Mouse (Mus musculus): ENCODE data around the gene Sh3bgrl. TPM values are rescaled to one million over a fixed set of nuclear protein-coding genes. Genes with fewer than 3 reads are reported as not detected.

The Sh3bgrl gene
- polyA plus RNA-seq, 1 experiment from 2014 or later: 94.6 TPM

DNA sequence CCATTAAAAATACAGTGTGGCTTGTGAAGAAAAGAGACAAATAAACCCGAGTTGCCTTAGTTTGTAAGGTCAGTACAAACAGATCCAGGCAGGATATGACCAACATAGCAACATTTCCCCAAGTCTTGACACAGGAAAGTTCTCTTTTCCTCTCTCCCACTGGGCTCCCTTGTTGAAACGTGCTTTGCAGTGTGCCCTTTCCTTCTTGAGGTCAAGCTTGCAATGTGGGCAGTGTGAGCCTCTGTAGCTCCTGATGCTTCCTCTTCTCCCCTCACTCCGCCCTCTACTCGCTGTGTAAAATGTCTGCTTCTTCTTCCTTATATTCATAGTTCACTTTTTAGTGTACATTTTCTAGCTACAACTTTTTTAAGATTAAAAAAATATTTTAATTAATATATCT lies 96.3 kb downstream of the Sh3bgrl start:
- Histone ChIP-seq H3K9ac (ENCODE audit: low read length) (no peak overlapping the region), H3K4me1 (ENCODE audit: control insufficient read depth in 2 of 2, insufficient read depth in 2 of 2, low read length in 2 of 2) (no peaks in the 10 kb centered on the region), H3K27ac (replicated peaks in 1 of 2; ENCODE audit: control insufficient read depth in 1 of 2, insufficient read depth in 1 of 2, low read depth in 2 of 2, low read length in 2 of 2) (peak overlapping the region; percentile 33 to 73; a peak in 2 of 4 replicates), H3K27me3 (ENCODE audit: control insufficient read depth, insufficient read depth, low read length) (no peaks in the 10 kb centered on the region), H3K9me3 (ENCODE audit: control insufficient read depth, low read length) (no peaks in the 10 kb centered on the region), H3K4me3 (ENCODE audit: control insufficient read depth in 1 of 2, insufficient read depth in 1 of 2, low read depth in 1 of 2, low read length in 2 of 2) (no peak overlapping the region), H3K4me2 (ENCODE audit: low read length) (no peak overlapping the region), H3K36me3 (ENCODE audit: control insufficient read depth, insufficient read depth, low read length) (no peaks in the 10 kb centered on the region)
- 57% methylated on average over 4 of the region's 4 CpGs for WGBS
- peak; percentile 59 for ATAC-seq (ENCODE audit: insufficient number of reproducible peaks, insufficient read depth, low FRiP score, low read depth)

- Histone ChIP-seq H3K27me3 (ENCODE audit: control insufficient read depth, insufficient read depth, low read length) (no peaks in the 10 kb centered on the region), H3K4me1 (ENCODE audit: control insufficient read depth in 2 of 2, insufficient read depth in 2 of 2, low read length in 2 of 2) (no peaks in the 10 kb centered on the region), H3K9ac (ENCODE audit: low read length) (no peak within 1 kb of the TSS), H3K9me3 (ENCODE audit: control insufficient read depth, low read length) (no peaks in the 10 kb centered on the region), H3K36me3 (ENCODE audit: control insufficient read depth, insufficient read depth, low read length) (no peaks in the 10 kb centered on the region), H3K27ac (replicated peaks in 1 of 2; ENCODE audit: control insufficient read depth in 1 of 2, insufficient read depth in 1 of 2, low read depth in 2 of 2, low read length in 2 of 2) (no peak within 1 kb of the TSS), H3K4me3 (ENCODE audit: control insufficient read depth in 1 of 2, insufficient read depth in 1 of 2, low read depth in 1 of 2, low read length in 2 of 2) (no peak within 1 kb of the TSS), H3K4me2 (ENCODE audit: low read length) (no peak within 1 kb of the TSS)
- 58% methylated on average over 4 of the region's 4 CpGs for WGBS
- no peak for ATAC-seq (ENCODE audit: insufficient number of reproducible peaks, insufficient read depth, low FRiP score, low read depth)
These were observed 101.3 kb downstream of the Sh3bgrl start, which contains the start of gene Gm6377 for GRCm38 (mm10) chrX:109196468-109196867. Gene Gm6377 (plus strand): TSS chrX:109196756.

- no peaks in the 10 kb centered on the region for H3K4me1 ChIP-seq (ENCODE audit: control insufficient read depth in 2 of 2, insufficient read depth in 2 of 2, low read length in 2 of 2)
- no peak overlapping the region for H3K4me3 ChIP-seq (ENCODE audit: control insufficient read depth in 1 of 2, insufficient read depth in 1 of 2, low read depth in 1 of 2, low read length in 2 of 2)
- H3K9ac ChIP-seq (ENCODE audit: low read length): no peak overlapping the region
- no peaks in the 10 kb centered on the region for H3K27me3 ChIP-seq (ENCODE audit: control insufficient read depth, insufficient read depth, low read length)
- no peak overlapping the region for H3K4me2 ChIP-seq (ENCODE audit: low read length)
- H3K36me3 ChIP-seq (ENCODE audit: control insufficient read depth, insufficient read depth, low read length): no peaks in the 10 kb centered on the region
- H3K27ac ChIP-seq (replicated peaks in 1 of 2; ENCODE audit: control insufficient read depth in 1 of 2, insufficient read depth in 1 of 2, low read depth in 2 of 2, low read length in 2 of 2): no peak overlapping the region
- no peaks in the 10 kb centered on the region for H3K9me3 ChIP-seq (ENCODE audit: control insufficient read depth, low read length)
- no peak for ATAC-seq (ENCODE audit: insufficient number of reproducible peaks, insufficient read depth, low FRiP score, low read depth)
These were observed 112.7 kb downstream of the Sh3bgrl start for GRCm38 (mm10) chrX:109207843-109208242.

GRCm38 (mm10) chrX:109228720-109229119 lies 133.6 kb downstream of the Sh3bgrl start:
- no peaks in the 10 kb centered on the region for H3K4me1 ChIP-seq (ENCODE audit: control insufficient read depth in 2 of 2, insufficient read depth in 2 of 2, low read length in 2 of 2)
- H3K36me3 ChIP-seq (ENCODE audit: control insufficient read depth, insufficient read depth, low read length): no peaks in the 10 kb centered on the region
- no peaks in the 10 kb centered on the region for H3K9me3 ChIP-seq (ENCODE audit: control insufficient read depth, low read length)
- H3K4me3 ChIP-seq (ENCODE audit: control insufficient read depth in 1 of 2, insufficient read depth in 1 of 2, low read depth in 1 of 2, low read length in 2 of 2): no peak overlapping the region
- H3K27ac ChIP-seq (replicated peaks in 1 of 2; ENCODE audit: control insufficient read depth in 1 of 2, insufficient read depth in 1 of 2, low read depth in 2 of 2, low read length in 2 of 2): no peak overlapping the region
- 76% methylated on average over 1 of the region's 1 CpGs for WGBS
- no peak overlapping the region for H3K9ac ChIP-seq (ENCODE audit: low read length)
- H3K27me3 ChIP-seq (ENCODE audit: control insufficient read depth, insufficient read depth, low read length): no peaks in the 10 kb centered on the region
- no peak overlapping the region for H3K4me2 ChIP-seq (ENCODE audit: low read length)
- no peak for ATAC-seq (ENCODE audit: insufficient number of reproducible peaks, insufficient read depth, low FRiP score, low read depth)

DNA sequence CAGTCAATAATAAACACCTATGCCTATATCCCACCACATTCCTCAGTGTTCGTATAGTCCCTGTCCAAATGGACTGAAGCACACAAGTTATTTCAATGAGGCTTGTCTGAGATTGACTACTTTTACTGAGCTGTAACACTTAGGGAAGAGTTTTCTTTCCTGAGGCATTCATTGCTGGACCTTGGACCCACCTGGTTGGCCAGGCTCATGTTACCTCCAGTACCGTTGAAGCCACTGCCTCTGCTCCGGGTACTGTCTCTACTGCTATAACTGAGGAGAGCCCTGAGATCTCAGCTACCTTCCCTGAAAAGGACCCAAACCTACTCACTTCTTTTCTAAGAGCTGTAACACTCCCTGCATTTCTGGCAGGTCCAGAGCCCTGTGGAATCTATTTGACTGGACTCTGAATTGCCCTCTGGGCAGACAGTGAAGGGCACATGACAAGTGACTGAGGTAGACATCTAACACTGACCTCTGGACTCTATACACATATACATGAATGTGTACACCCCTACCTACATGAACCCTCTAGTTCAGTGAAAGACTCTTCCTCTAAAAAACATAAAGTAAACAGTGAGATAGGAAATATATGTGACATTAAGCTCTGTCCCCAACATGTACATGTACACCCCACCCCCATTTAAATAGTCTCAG lies 140.3 kb downstream of the Sh3bgrl start:
- Histone ChIP-seq H3K9me3 (ENCODE audit: control insufficient read depth, low read length) (no peaks in the 10 kb centered on the region), H3K36me3 (ENCODE audit: control insufficient read depth, insufficient read depth, low read length) (no peaks in the 10 kb centered on the region), H3K27ac (replicated peaks in 1 of 2; ENCODE audit: control insufficient read depth in 1 of 2, insufficient read depth in 1 of 2, low read depth in 2 of 2, low read length in 2 of 2) (no peak overlapping the region), H3K9ac (ENCODE audit: low read length) (no peak overlapping the region), H3K4me2 (ENCODE audit: low read length) (no peak overlapping the region), H3K4me1 (ENCODE audit: control insufficient read depth in 2 of 2, insufficient read depth in 2 of 2, low read length in 2 of 2) (no peaks in the 10 kb centered on the region), H3K27me3 (ENCODE audit: control insufficient read depth, insufficient read depth, low read length) (no peaks in the 10 kb centered on the region), H3K4me3 (ENCODE audit: control insufficient read depth in 1 of 2, insufficient read depth in 1 of 2, low read depth in 1 of 2, low read length in 2 of 2) (no peak overlapping the region)
- no peak for ATAC-seq (ENCODE audit: insufficient number of reproducible peaks, insufficient read depth, low FRiP score, low read depth)
- 86% methylated on average over 3 of the region's 3 CpGs for WGBS

GRCm38 (mm10) chrX:109238163-109238562 lies 143.0 kb downstream of the Sh3bgrl start:
- H3K27ac ChIP-seq (replicated peaks in 1 of 2; ENCODE audit: control insufficient read depth in 1 of 2, insufficient read depth in 1 of 2, low read depth in 2 of 2, low read length in 2 of 2): no peak overlapping the region
- H3K9me3 ChIP-seq (ENCODE audit: control insufficient read depth, low read length): no peaks in the 10 kb centered on the region
- H3K4me3 ChIP-seq (ENCODE audit: control insufficient read depth in 1 of 2, insufficient read depth in 1 of 2, low read depth in 1 of 2, low read length in 2 of 2): no peak overlapping the region
- H3K4me2 ChIP-seq (ENCODE audit: low read length): no peak overlapping the region
- H3K36me3 ChIP-seq (ENCODE audit: control insufficient read depth, insufficient read depth, low read length): no peaks in the 10 kb centered on the region
- no peak for ATAC-seq (ENCODE audit: insufficient number of reproducible peaks, insufficient read depth, low FRiP score, low read depth)
- no peak overlapping the region for H3K9ac ChIP-seq (ENCODE audit: low read length)
- H3K27me3 ChIP-seq (ENCODE audit: control insufficient read depth, insufficient read depth, low read length): no peaks in the 10 kb centered on the region
- no peaks in the 10 kb centered on the region for H3K4me1 ChIP-seq (ENCODE audit: control insufficient read depth in 2 of 2, insufficient read depth in 2 of 2, low read length in 2 of 2)

Other genes with a start within 250 kb of the Sh3bgrl start
- gene Hmgn5, start 82.0 kb upstream of the Sh3bgrl start, polyA plus RNA-seq (2014; fragmentation: Nextera tagmentation; extraction: Ambion mirVana): 19.8 and 20.8 TPM in 2 replicates
- 0.24 TPM in 1 of 2 replicates, not detected in the other for gene Gm6377, start 101.4 kb downstream of the Sh3bgrl start, polyA plus RNA-seq (2014; fragmentation: Nextera tagmentation; extraction: Ambion mirVana)